Mouse (Mus musculus) MEL (cell line): ENCODE data around the gene Avpr2. TPM values are rescaled to one million over a fixed set of nuclear protein-coding genes. Genes with fewer than 3 reads are reported as not detected.
A peak's percentile ranks its signal among the peaks of the same experiment; 100 is the strongest.

Experiments
- DNase-seq: peaks from one replicate; pipeline ENCODE4 v3.0.0; 2011; ENCODE audit warnings: low read depth, low spot score
- H3K27ac ChIP-seq: 2 replicates; pipeline ENCODE4 v1.5.1; 2012; ENCODE audit warnings: low read depth, mild to moderate bottlenecking, control low read depth, low read length, moderate library complexity; ENCODE audit not compliant: control insufficient read depth
- H3K27me3 ChIP-seq, 2 experiments: fragments of 150-350 bp in 1 of 2; sonication (generic) in 1 of 2; 2 replicates each; pipeline ENCODE4 v1.6.1; 2012; ENCODE audit warnings: low read length in 2 of 2, mild to moderate bottlenecking in 2 of 2, improper control_type of control experiment in 1 of 2, moderate library complexity in 1 of 2; ENCODE audit not compliant: insufficient read depth in 2 of 2, control insufficient read depth in 1 of 2
- H3K36me3 ChIP-seq, 2 experiments: 2 replicates each; pipeline ENCODE4 v1.6.1; 2012 to 2014; ENCODE audit warnings: low read length in 2 of 2, improper control_type of control experiment in 1 of 2, inconsistent platforms in 1 of 2, mild to moderate bottlenecking in 1 of 2; ENCODE audit not compliant: insufficient read depth in 2 of 2, control insufficient read depth in 1 of 2
- H3K4me1 ChIP-seq, 2 experiments: fragments of 150-350 bp in 1 of 2; sonication (generic) in 1 of 2; 2 replicates each; pipeline ENCODE4 v1.6.1; 2012; ENCODE audit warnings: low read length in 2 of 2, improper control_type of control experiment in 1 of 2, mild to moderate bottlenecking in 1 of 2; ENCODE audit not compliant: insufficient read depth in 2 of 2, control insufficient read depth in 1 of 2
- H3K4me3 ChIP-seq, 2 experiments: fragments of 150-350 bp in 1 of 2; sonication (generic) in 1 of 2; 2 replicates each; pipeline ENCODE4 v1.5.1; 2012; ENCODE audit warnings: low read depth in 2 of 2, low read length in 2 of 2, mild to moderate bottlenecking in 2 of 2, moderate library complexity in 2 of 2, control low read depth in 1 of 2, improper control_type of control experiment in 1 of 2; ENCODE audit not compliant: control insufficient read depth in 1 of 2, insufficient read depth in 1 of 2
- H3K79me2 ChIP-seq: 2 replicates; pipeline ENCODE4 v1.6.1; 2012; ENCODE audit warnings: mild to moderate bottlenecking, low read length, moderate library complexity; ENCODE audit not compliant: control insufficient read depth, poor library complexity, insufficient read depth
- H3K9ac ChIP-seq: 2 replicates; pipeline ENCODE4 v1.6.1; 2012; ENCODE audit warnings: low read depth, mild to moderate bottlenecking, control low read depth, low read length, moderate library complexity; ENCODE audit not compliant: control insufficient read depth, poor library complexity, severe bottlenecking
- H3K9me3 ChIP-seq: fragments of 150-350 bp; sonication (generic); replicated peaks from 2 replicates; pipeline ENCODE4 v1.6.1; 2012; ENCODE audit warnings: mild to moderate bottlenecking, low read length, improper control_type of control experiment, moderate library complexity; ENCODE audit not compliant: insufficient read depth
- CTCF ChIP-seq, 3 experiments: IDR thresholded peaks in 2 of 3; conservative IDR thresholded peaks in 1 of 3; 2 replicates each; pipeline ENCODE4 v1.5.1; 2011 to 2012; ENCODE audit warnings: low read length in 3 of 3, low read depth in 2 of 3, mild to moderate bottlenecking in 2 of 3, improper control_type of control experiment in 1 of 3, inconsistent platforms in 1 of 3, mixed read lengths in 1 of 3, moderate library complexity in 1 of 3; ENCODE audit not compliant: control insufficient read depth in 1 of 3, insufficient read depth in 1 of 3, poor library complexity in 1 of 3, severe bottlenecking in 1 of 3
- JUND ChIP-seq: IDR thresholded peaks from 2 replicates; pipeline ENCODE4 v1.6.1; 2011; ENCODE audit warnings: low read depth, mild to moderate bottlenecking, improper control_type of control experiment, low read length
- MAFK ChIP-seq: IDR thresholded peaks from 2 replicates; pipeline ENCODE4 v1.6.1; 2011; ENCODE audit warnings: low read depth, mild to moderate bottlenecking, low read length, improper control_type of control experiment, borderline replicate concordance
- MXI1 ChIP-seq: IDR thresholded peaks from 2 replicates; pipeline ENCODE4 v1.6.1; 2011; ENCODE audit warnings: mild to moderate bottlenecking, low read depth, low read length, improper control_type of control experiment
- NELFE ChIP-seq: IDR thresholded peaks from 2 replicates; pipeline ENCODE4 v1.6.1; 2011; ENCODE audit warnings: low read depth, low read length, improper control_type of control experiment
- POLR2A ChIP-seq, 2 experiments: IDR thresholded peaks; 2 replicates each; pipeline ENCODE4 v1.6.1; 2011 to 2012; ENCODE audit warnings: low read length in 2 of 2, mild to moderate bottlenecking in 2 of 2, control low read depth in 1 of 2, improper control_type of control experiment in 1 of 2, low read depth in 1 of 2, moderate library complexity in 1 of 2; ENCODE audit not compliant: control insufficient read depth in 1 of 2, insufficient read depth in 1 of 2, poor library complexity in 1 of 2
- POLR2AphosphoS2 ChIP-seq: IDR thresholded peaks from 2 replicates; pipeline ENCODE4 v1.6.1; 2011; ENCODE audit warnings: low read length, improper control_type of control experiment
- RCOR1 ChIP-seq: IDR thresholded peaks from 2 replicates; pipeline ENCODE4 v1.6.1; 2012; ENCODE audit warnings: low read depth, mild to moderate bottlenecking, inconsistent platforms, low read length, improper control_type of control experiment
- polyA plus RNA-seq, 2 experiments: library from polyadenylated mRNA; stranded (reverse) in 1 of 2; unstranded in 1 of 2; fragments of >175 nt in 1 of 2; fragments of >200 nt in 1 of 2; gene quantifications; 2 replicates each; pipeline versions ENCODE4 v1.2.1 to v1.2.4; 2012; ENCODE audit warnings: low replicate concordance in 2 of 2, low read depth in 1 of 2; ENCODE audit not compliant: insufficient read length in 2 of 2, insufficient read depth in 1 of 2, missing spikeins in 1 of 2
- total RNA-seq: library from RNA; depleted of rRNA; stranded (reverse); fragments of 300-350 nt; gene quantifications from 2 replicates; pipeline ENCODE4 v1.2.3, GENCODE M21; 2012

Avpr2 gene
- total and polyA plus RNA-seq, 3 experiments = 0.35 to 0.49 TPM; not detected in 1

DNA sequence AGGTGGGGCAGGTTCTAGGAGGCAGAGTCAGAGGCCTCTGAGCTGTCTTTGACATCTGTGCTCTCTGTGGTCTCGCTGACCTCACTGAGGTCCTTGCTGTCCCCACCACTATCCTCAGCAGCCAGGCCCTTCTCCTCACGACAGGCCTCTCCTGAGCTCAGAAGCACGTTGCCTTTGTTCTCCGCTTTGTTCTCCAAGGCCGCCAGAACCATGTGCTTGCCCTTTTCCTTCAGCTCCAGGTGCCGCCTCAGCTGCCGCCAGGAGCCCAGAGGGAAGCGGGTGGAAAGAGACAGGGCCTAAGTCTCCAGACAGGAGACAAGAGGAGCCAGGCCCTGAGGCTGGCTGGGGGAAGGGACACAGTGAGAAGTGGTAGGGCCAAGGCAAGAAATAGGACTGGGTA is 25.0 kb downstream of the Avpr2 start:
- H3K9ac ChIP-seq = no peak overlapping the region
- no peak for DNase-seq
- no peak overlapping the region for H3K27ac ChIP-seq
- peaks cover 13 to 39% of the 10 kb centered on the region in 2 experiments for H3K4me1 ChIP-seq
- no peaks in the 10 kb centered on the region for H3K9me3 ChIP-seq
- peaks cover 21% of the 10 kb centered on the region for H3K79me2 ChIP-seq
- no peaks in the 10 kb centered on the region for H3K27me3 ChIP-seq
- H3K4me3 ChIP-seq = no peak overlapping the region
- TF ChIP-seq POLR2A (IDR thresholded peaks at IDR 0.05; ENCODE audit: control insufficient read depth in 1 of 2, insufficient read depth in 1 of 2, low read depth in 1 of 2, low read length in 2 of 2, poor library complexity in 1 of 2) = no peak
- TF ChIP-seq POLR2AphosphoS2 = no peak
- no peak for TF ChIP-seq JUND
- peaks cover 0 to 44% of the 10 kb centered on the region in 2 experiments; a peak in 2 of 4 replicates for H3K36me3 ChIP-seq

DNA sequence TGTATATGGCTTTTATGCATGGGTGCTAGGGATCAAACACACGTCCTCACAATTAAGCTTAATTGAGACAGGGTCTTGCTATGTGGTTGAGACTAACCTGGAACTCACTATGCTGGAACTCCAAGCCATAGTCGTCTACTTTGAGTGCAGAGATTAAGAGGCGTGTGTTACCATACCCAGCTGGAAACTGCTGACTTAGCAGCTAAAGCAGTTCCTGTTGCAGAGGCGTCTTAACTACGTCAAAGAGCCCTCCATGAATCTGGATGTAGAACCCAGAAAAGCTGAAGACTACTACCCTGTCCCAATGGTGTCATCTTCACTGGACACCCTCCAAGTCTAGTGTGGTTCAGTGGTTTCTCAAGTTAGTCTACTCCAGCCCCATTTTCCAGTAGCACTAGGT is 26.7 kb downstream of the Avpr2 start:
- no peak overlapping the region for H3K9ac ChIP-seq
- no peak overlapping the region for H3K4me3 ChIP-seq

DNA sequence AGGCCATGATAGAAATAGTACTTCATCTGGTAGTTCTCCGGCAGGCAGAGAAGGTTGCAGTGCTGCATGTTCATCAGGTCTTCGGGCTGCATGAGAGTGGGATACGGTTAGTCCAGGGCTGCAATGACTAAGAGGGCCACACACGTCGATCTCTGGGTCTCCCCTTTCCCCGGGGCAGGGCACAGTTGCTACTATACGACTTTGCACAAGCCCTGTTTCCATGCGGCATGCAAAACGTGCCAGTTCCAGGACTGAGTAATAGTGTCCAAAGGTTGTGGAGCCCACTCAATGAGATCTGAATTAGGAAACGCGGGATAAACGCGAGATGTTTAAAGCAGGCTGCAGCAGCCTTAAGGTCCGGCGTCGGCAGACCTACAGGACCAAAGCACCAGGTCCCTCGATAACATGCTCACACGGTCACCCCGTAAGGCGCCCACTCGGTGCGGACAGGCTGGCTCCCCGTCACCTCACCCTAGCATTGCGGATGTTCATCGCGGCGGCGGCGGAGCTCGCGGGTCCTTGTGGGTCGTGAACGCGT is 29.5 kb downstream of the Avpr2 start:
- H3K9ac ChIP-seq = peak overlapping the region; percentile 97
- H3K27ac ChIP-seq = peak overlapping the region; percentile 87
- peaks cover 22% of the 10 kb centered on the region for H3K79me2 ChIP-seq
- peaks cover 0 to 25% of the 10 kb centered on the region in 2 experiments; a peak in 2 of 4 replicates for H3K36me3 ChIP-seq
- TF ChIP-seq NELFE = 0 out of 2 replicates have a peak, but pooled peaks have one; percentile 69
- 0 out of 2 replicates have a peak, but pooled peaks have one; percentile 68 for TF ChIP-seq POLR2AphosphoS2
- no peak for TF ChIP-seq RCOR1
- peak; percentile 29 to 38; a peak in 1 of 4 replicates for TF ChIP-seq POLR2A (IDR thresholded peaks at IDR 0.05; ENCODE audit: control insufficient read depth in 1 of 2, insufficient read depth in 1 of 2, low read depth in 1 of 2, low read length in 2 of 2, poor library complexity in 1 of 2)
- TF ChIP-seq MXI1 = peak; percentile 25; the same call in 1 of the 2 replicates
- peak; percentile 50 for DNase-seq
- H3K4me1 ChIP-seq = peaks cover 3 to 24% of the 10 kb centered on the region in 2 experiments
- no peaks in the 10 kb centered on the region for H3K27me3 ChIP-seq
- H3K9me3 ChIP-seq = no peaks in the 10 kb centered on the region
- H3K4me3 ChIP-seq = peak overlapping the region; percentile 75 to 97

More for the DNA sequence above, 26.7 kb downstream of the Avpr2 start:
- TF ChIP-seq MAFK (peak; percentile 53; the same call in 1 of the 2 replicates), CTCF (IDR thresholded peaks at IDR 0.05 in 2 of 3, conservative IDR thresholded peaks at IDR 0.05 in 1 of 3; ENCODE audit: control insufficient read depth in 1 of 3, insufficient read depth in 1 of 3, low read depth in 2 of 3, low read length in 3 of 3, poor library complexity in 1 of 3, severe bottlenecking in 1 of 3) (no peak)
- peaks cover 22% of the 10 kb centered on the region for H3K79me2 ChIP-seq
- peaks cover 8 to 30% of the 10 kb centered on the region in 2 experiments for H3K4me1 ChIP-seq
- no peak for DNase-seq
- H3K27me3 ChIP-seq = no peaks in the 10 kb centered on the region
- H3K36me3 ChIP-seq = peaks cover 0 to 37% of the 10 kb centered on the region in 2 experiments; a peak in 2 of 4 replicates
- no peak overlapping the region for H3K27ac ChIP-seq
- H3K9me3 ChIP-seq = no peaks in the 10 kb centered on the region
